ENCODE assay signal across 7 mouse cellular contexts in genomic region chr2:154614841-154615576, GRCm38 (mm10). TPM values are rescaled to one million over a fixed set of nuclear protein-coding genes. Genes with fewer than 3 reads are reported as not detected.
DNase-seq lines count a peak whose midpoint lies in the region; ATAC-seq and TF ChIP-seq lines count a peak whose summit lies in the region.

No protein-coding gene starts in this region.

- no peaks in the 10 kb centered on the region for H3K36me3 ChIP-seq in spleen, adult 2 months (ENCODE audit: control insufficient read depth, insufficient read depth, low read length)
- no peaks in the 10 kb centered on the region for H3K36me3 ChIP-seq in embryonic facial prominence, embryonic 14.5 days (ENCODE audit: control insufficient read depth, insufficient read depth, low read length)
- H3K36me3 ChIP-seq in stomach, postnatal 0 days (ENCODE audit: control insufficient read depth, insufficient read depth, low read length), result no peaks in the 10 kb centered on the region

- no peaks in the 10 kb centered on the region for H3K9me3 ChIP-seq in embryonic facial prominence, embryonic 14.5 days (ENCODE audit: control insufficient read depth, low read length)
- no peaks in the 10 kb centered on the region for H3K9me3 ChIP-seq in stomach, postnatal 0 days (ENCODE audit: control insufficient read depth, low read length)

- DNase-seq in spleen, adult 2 months (ENCODE audit: low read depth in 1 of 2, low spot score in 2 of 2), result no peak
- DNase-seq in spleen, postnatal 14 days (ENCODE audit: low spot score in 2 of 2), result no peak
- no peak for DNase-seq in embryonic facial prominence, embryonic 14.5 days (ENCODE audit: low spot score)
- DNase-seq in kidney, postnatal 10 days, result peak; percentile 28
- no peak for DNase-seq in stomach, postnatal 0 days (ENCODE audit: low spot score)
- no peak for DNase-seq in frontal cortex, postnatal 14 days (ENCODE audit: low spot score in 2 of 2)
- no peak for DNase-seq in embryo, embryonic 10.5 days (ENCODE audit: low spot score)

- H3K4me2 ChIP-seq in embryonic facial prominence, embryonic 14.5 days (ENCODE audit: low read depth, low read length), result peak overlapping the region; percentile 11; the same call in 1 of the 2 replicates
- H3K4me2 ChIP-seq in stomach, postnatal 0 days (replicated peaks; ENCODE audit: low read depth), result no peak overlapping the region

- peaks cover 5% of the 10 kb centered on the region for H3K4me1 ChIP-seq in spleen, adult 2 months (ENCODE audit: control insufficient read depth, insufficient read depth, insufficient read length)
- H3K4me1 ChIP-seq in embryonic facial prominence, embryonic 14.5 days (ENCODE audit: control insufficient read depth, insufficient read depth, low read length), result no peaks in the 10 kb centered on the region
- no peaks in the 10 kb centered on the region for H3K4me1 ChIP-seq in stomach, postnatal 0 days (replicated peaks; ENCODE audit: control insufficient read depth, insufficient read depth)

- no peak for TF ChIP-seq EP300 in stomach, postnatal 0 days (optimal IDR thresholded peaks at IDR 0.05)

- no peak overlapping the region for H3K4me3 ChIP-seq in spleen, adult 2 months (ENCODE audit: extremely low read depth, insufficient read depth, insufficient read length)
- no peak overlapping the region for H3K4me3 ChIP-seq in embryonic facial prominence, embryonic 14.5 days (ENCODE audit: low read depth, low read length)
- no peak overlapping the region for H3K4me3 ChIP-seq in stomach, postnatal 0 days (ENCODE audit: low read depth, low read length)

- no peak for ATAC-seq in embryonic facial prominence, embryonic 14.5 days (ENCODE audit: low read depth)
- no peak for ATAC-seq in stomach, postnatal 0 days (ENCODE audit: low FRiP score, low TSS enrichment)

- 62% methylated on average over 19 of the region's 19 CpGs for WGBS in spleen, adult 2 months
- 71% methylated on average over 19 of the region's 19 CpGs for WGBS in embryonic facial prominence, embryonic 14.5 days
- 52% methylated on average over 19 of the region's 19 CpGs for WGBS in stomach, postnatal 0 days

- H3K27ac ChIP-seq in spleen, adult 2 months (ENCODE audit: insufficient read depth, low read length), result peak overlapping the region; percentile 16; the same call in 1 of the 2 replicates
- no peak overlapping the region for H3K27ac ChIP-seq in embryonic facial prominence, embryonic 14.5 days (replicated peaks; ENCODE audit: low read depth, low read length)
- peak overlapping the region; percentile 40; the same call in 1 of the 2 replicates for H3K27ac ChIP-seq in stomach, postnatal 0 days (replicated peaks)

- no peaks in the 10 kb centered on the region for H3K27me3 ChIP-seq in spleen, adult 2 months (ENCODE audit: control insufficient read depth, insufficient read depth, low read length)
- H3K27me3 ChIP-seq in embryonic facial prominence, embryonic 14.5 days (replicated peaks; ENCODE audit: control insufficient read depth, insufficient read depth, low read length), result no peaks in the 10 kb centered on the region
- H3K27me3 ChIP-seq in stomach, postnatal 0 days (ENCODE audit: control insufficient read depth, insufficient read depth, low read length), result no peaks in the 10 kb centered on the region

- no peak overlapping the region for H3K9ac ChIP-seq in embryonic facial prominence, embryonic 14.5 days (ENCODE audit: low read depth, low read length)
- 0 out of 2 replicates have a peak overlapping the region, but pooled peaks have one; percentile 13 for H3K9ac ChIP-seq in stomach, postnatal 0 days (ENCODE audit: low read length)

- TF ChIP-seq POLR2A in spleen, adult 2 months (IDR thresholded peaks at IDR 0.05; ENCODE audit: low read depth, low read length), result no peak

- no peak for TF ChIP-seq CTCF in spleen, adult 2 months (IDR thresholded peaks at IDR 0.05; ENCODE audit: extremely low read depth, insufficient read depth, insufficient read length, insufficient replicate concordance)
- no peak for TF ChIP-seq CTCF in stomach, postnatal 0 days (IDR thresholded peaks at IDR 0.05; ENCODE audit: low read depth)

RNA-seq across cellular contexts. Expression of gene 4930519P11Rik, which starts 1.8 kb away (rescaled TPM):
- 0.80 and 1.4 TPM in 2 replicates for polyA plus RNA-seq in spleen, adult 2 months (2012; rRNA removed)
- 0.77 TPM in 1 of 2 replicates, not detected in the other for polyA plus RNA-seq in embryonic facial prominence, embryonic 14.5 days (2014; fragmentation: Nextera tagmentation; extraction: Ambion mirVana)
- 0.22 and 0.28 TPM in 2 replicates for polyA plus RNA-seq in stomach, postnatal 0 days (2015; fragmentation: Nextera tagmentation; extraction: Ambion mirVana)

RNA-seq across cellular contexts. Expression of gene Zfp341, which starts 1.9 kb away (rescaled TPM):
- polyA plus RNA-seq in spleen, adult 2 months (2012; rRNA removed), result 6.1 and 7.1 TPM in 2 replicates
- 1.2 TPM in 2 replicates for polyA plus RNA-seq in embryonic facial prominence, embryonic 14.5 days (2014; fragmentation: Nextera tagmentation; extraction: Ambion mirVana)
- polyA plus RNA-seq in stomach, postnatal 0 days (2015; fragmentation: Nextera tagmentation; extraction: Ambion mirVana), result 0.27 and 0.45 TPM in 2 replicates

RNA-seq across cellular contexts. Expression of gene Pxmp4, which starts 11.5 kb away (rescaled TPM):
- 14.6 and 20.3 TPM in 2 replicates for polyA plus RNA-seq in spleen, adult 2 months (2012; rRNA removed)
- 24.1 and 26.9 TPM in 2 replicates for polyA plus RNA-seq in embryonic facial prominence, embryonic 14.5 days (2014; fragmentation: Nextera tagmentation; extraction: Ambion mirVana)
- 49.7 and 52.8 TPM in 2 replicates for polyA plus RNA-seq in stomach, postnatal 0 days (2015; fragmentation: Nextera tagmentation; extraction: Ambion mirVana)

RNA-seq across cellular contexts. Expression of gene Chmp4b, which starts 36.5 kb away (rescaled TPM):
- 52.8 and 63.3 TPM in 2 replicates for polyA plus RNA-seq in spleen, adult 2 months (2012; rRNA removed)
- polyA plus RNA-seq in embryonic facial prominence, embryonic 14.5 days (2014; fragmentation: Nextera tagmentation; extraction: Ambion mirVana), result 21.2 and 21.9 TPM in 2 replicates
- 37.3 and 42.7 TPM in 2 replicates for polyA plus RNA-seq in stomach, postnatal 0 days (2015; fragmentation: Nextera tagmentation; extraction: Ambion mirVana)

RNA-seq across cellular contexts. Expression of gene E2f1, which starts 45.3 kb away (rescaled TPM):
- 11.0 and 21.5 TPM in 2 replicates for polyA plus RNA-seq in spleen, adult 2 months (2012; rRNA removed)
- 8.8 and 10.5 TPM in 2 replicates for polyA plus RNA-seq in embryonic facial prominence, embryonic 14.5 days (2014; fragmentation: Nextera tagmentation; extraction: Ambion mirVana)
- 5.7 and 6.1 TPM in 2 replicates for polyA plus RNA-seq in stomach, postnatal 0 days (2015; fragmentation: Nextera tagmentation; extraction: Ambion mirVana)
